Mouse (Mus musculus) G1E (cell line): ENCODE data around the gene Cyp2d26.

Experiments
- CTCF ChIP-seq: IDR thresholded peaks from 2 replicates; pipeline ENCODE4 v1.5.1; 2012; ENCODE audit warnings: low read depth, low read length, inconsistent platforms, mixed read lengths
- GATA1 ChIP-seq: IDR thresholded peaks from 2 replicates; pipeline ENCODE4 v1.6.1; 2012; ENCODE audit warnings: borderline replicate concordance, low read length, inconsistent platforms, mixed read lengths
- POLR2AphosphoS5 ChIP-seq: IDR thresholded peaks from 2 replicates; pipeline ENCODE4 v1.6.1; 2012; ENCODE audit warnings: low read depth, low read length, inconsistent platforms; ENCODE audit not compliant: insufficient replicate concordance
- TAL1 ChIP-seq: conservative IDR thresholded peaks from 2 replicates; pipeline ENCODE4 v1.6.1; 2012; ENCODE audit warnings: low read depth, low read length, inconsistent platforms, mixed read lengths

DNA sequence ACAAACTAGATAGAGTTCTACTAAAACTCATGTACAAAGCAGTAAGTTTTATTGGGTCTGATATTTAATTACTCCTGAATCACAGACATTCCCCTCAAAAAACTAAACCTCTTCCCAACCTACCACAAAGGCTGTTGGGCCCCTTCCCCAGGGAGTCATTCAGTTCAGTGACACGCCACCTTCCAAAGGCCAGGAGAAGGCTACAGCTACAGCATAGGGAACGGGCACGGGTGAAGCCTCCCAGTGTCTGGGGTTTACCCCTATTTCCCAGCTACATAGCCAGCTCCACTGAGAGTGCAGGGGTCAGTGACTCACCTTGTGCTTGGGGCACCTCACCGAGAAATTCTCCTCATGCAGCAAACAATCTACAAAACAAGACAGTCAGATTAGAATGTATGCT is 21.2 kb upstream of the Cyp2d26 start:
- TF ChIP-seq CTCF (no peak), POLR2AphosphoS5 (no peak), TAL1 (no peak), GATA1 (no peak)
